Mouse (Mus musculus): Measurements from ENCODE around the gene Camsap1.

GRCm38 (mm10) chr2:25992285-25992684 lies 9.2 kb upstream of the Camsap1 start:
- TF ChIP-seq POLR2A (IDR thresholded peaks at IDR 0.05; ENCODE audit: insufficient read length, low read depth) (no peak), POLR2AphosphoS2 (IDR thresholded peaks at IDR 0.05; ENCODE audit: insufficient read length, low read depth) (no peak), E2F4 (IDR thresholded peaks at IDR 0.05; ENCODE audit: insufficient read depth) (no peak), MYOG (IDR thresholded peaks at IDR 0.05; ENCODE audit: control insufficient read depth in 1 of 3, insufficient read depth in 1 of 3, insufficient read length in 2 of 3, low read depth in 2 of 3) (no peak), TCF12 (IDR thresholded peaks at IDR 0.05; ENCODE audit: insufficient read depth, poor library complexity, severe bottlenecking) (no peak), CEBPB (IDR thresholded peaks at IDR 0.05; ENCODE audit: insufficient read depth, poor library complexity, severe bottlenecking) (no peak)
